34 mouse cellular contexts compared by ENCODE assay signal in the genomic region with DNA sequence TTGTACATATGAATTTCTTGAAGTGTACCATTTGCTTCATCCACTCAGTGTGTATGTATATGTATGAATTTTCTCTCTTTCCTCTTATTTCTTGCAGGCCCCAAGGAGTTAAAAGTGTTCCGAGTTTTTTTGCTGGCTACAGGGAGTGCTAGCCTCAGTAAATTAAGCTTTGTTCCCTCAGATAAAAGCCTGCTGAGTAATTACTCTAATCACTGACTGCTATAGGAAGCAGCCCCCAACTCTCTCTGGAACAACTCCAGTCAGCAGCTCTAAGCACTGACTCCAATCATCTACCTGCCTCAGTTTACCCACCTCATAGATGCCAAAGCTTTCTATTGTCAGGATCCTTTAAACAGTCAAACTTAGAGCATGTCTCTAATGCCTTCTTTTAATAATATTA.
"Had no signal": no experiment of that assay in that cellular context is flagged by ENCODE, and none has a peak within 500 bp of the region (broad histone marks: within the 10 kb centered on the region; RNA-seq: fewer than 3 reads in every experiment).

No protein-coding gene starts in this region.

- H3K9ac ChIP-seq: heart, embryonic 12.5 days; heart, embryonic 13.5 days; heart, embryonic 15.5 days; hindbrain, embryonic 12.5 days; hindbrain, embryonic 13.5 days; hindbrain, embryonic 14.5 days; hindbrain, embryonic 15.5 days; intestine, embryonic 15.5 days; kidney, embryonic 15.5 days had no signal

- H3K4me2 ChIP-seq: heart, embryonic 12.5 days; heart, embryonic 13.5 days; heart, embryonic 15.5 days; hindbrain, embryonic 12.5 days; hindbrain, embryonic 13.5 days; hindbrain, embryonic 14.5 days; hindbrain, embryonic 15.5 days; intestine, embryonic 15.5 days; kidney, embryonic 15.5 days had no signal

- H3K27me3 ChIP-seq: heart, embryonic 12.5 days; heart, embryonic 13.5 days; heart, embryonic 15.5 days; hindbrain, embryonic 12.5 days; hindbrain, embryonic 13.5 days; hindbrain, embryonic 15.5 days; intestine, embryonic 15.5 days; kidney, embryonic 15.5 days had no signal

- H3K4me3 ChIP-seq: heart, embryonic 12.5 days; heart, embryonic 13.5 days; heart, embryonic 15.5 days; hindbrain, embryonic 10.5 days; hindbrain, embryonic 12.5 days; hindbrain, embryonic 13.5 days; hindbrain, embryonic 15.5 days; intestine, embryonic 15.5 days; kidney, embryonic 15.5 days; layer of hippocampus, adult 2 months; left cerebral cortex, adult 2 months had no signal

- H3K9me3 ChIP-seq: heart, embryonic 12.5 days; heart, embryonic 13.5 days; heart, embryonic 15.5 days; hindbrain, embryonic 10.5 days; hindbrain, embryonic 12.5 days; hindbrain, embryonic 13.5 days; hindbrain, embryonic 15.5 days; intestine, embryonic 15.5 days; kidney, embryonic 15.5 days had no signal

- DNase-seq: heart, postnatal 10 days; heart, postnatal 14 days; heart, postnatal 36 days; heart, postnatal 4 days; kidney, adult 11 months; kidney, adult 18-20 months; kidney, adult 2 months; kidney, adult 8-10 months; kidney, adult 9 months; kidney, postnatal 10 days; kidney, postnatal 14 days; kidney, postnatal 25 days; kidney, postnatal 36 days; kidney, postnatal 4 days; layer of hippocampus, adult 9-11 months; layer of hippocampus, postnatal 36 days had no signal

- H3K27ac ChIP-seq: heart, embryonic 13.5 days; heart, embryonic 15.5 days; hindbrain, embryonic 10.5 days; hindbrain, embryonic 12.5 days; hindbrain, embryonic 13.5 days; hindbrain, embryonic 14.5 days; hindbrain, embryonic 15.5 days; hindbrain, postnatal 0 days; intestine, embryonic 15.5 days; kidney, embryonic 15.5 days; kidney, postnatal 0 days; layer of hippocampus, adult 2 months; left cerebral cortex, adult 2 months had no signal

- H3K4me1 ChIP-seq: heart, embryonic 12.5 days; heart, embryonic 13.5 days; heart, embryonic 15.5 days; hindbrain, embryonic 10.5 days; hindbrain, embryonic 12.5 days; hindbrain, embryonic 13.5 days; hindbrain, embryonic 15.5 days; intestine, embryonic 15.5 days; kidney, embryonic 15.5 days had no signal

- H3K36me3 ChIP-seq: heart, embryonic 12.5 days; heart, embryonic 13.5 days; heart, embryonic 15.5 days; hindbrain, embryonic 10.5 days; hindbrain, embryonic 12.5 days; hindbrain, embryonic 13.5 days; hindbrain, embryonic 15.5 days; intestine, embryonic 15.5 days; kidney, embryonic 15.5 days had no signal

- ATAC-seq: hindbrain, embryonic 16.5 days; hindbrain, postnatal 0 days; inflammation-experienced regulatory T-cells, adult 6 months; intestine, embryonic 15.5 days; intestine, embryonic 16.5 days; intestine, postnatal 0 days had no signal
